Mouse (Mus musculus): ENCODE measurements at regions not wholly inside any gene's neighbourhood (a gene's known extent, or its start where the extent isn't known, plus 50 kb on each side); places are given as distances from the start of the nearest gene placed in this dataset.

GRCm38 (mm10) chr7:83014725-83015690 lies 147.9 kb downstream of the Mex3b start:
- no peak for ATAC-seq (replicated peaks in 1 of 2; ENCODE audit: insufficient read depth in 1 of 2, low FRiP score in 2 of 2, low TSS enrichment in 1 of 2, low read depth in 1 of 2, poor library complexity in 2 of 2, severe bottlenecking in 2 of 2)

GRCm38 (mm10) chr7:83015756-83016155 lies 148.6 kb downstream of the Mex3b start:
- ATAC-seq (replicated peaks in 1 of 2; ENCODE audit: insufficient read depth in 1 of 2, low FRiP score in 2 of 2, low TSS enrichment in 1 of 2, low read depth in 1 of 2, poor library complexity in 2 of 2, severe bottlenecking in 2 of 2): no peak

- no peak for ATAC-seq (replicated peaks in 1 of 2; ENCODE audit: insufficient read depth in 1 of 2, low FRiP score in 2 of 2, low TSS enrichment in 1 of 2, low read depth in 1 of 2, poor library complexity in 2 of 2, severe bottlenecking in 2 of 2)
These were observed 149.4 kb downstream of the Mex3b start for GRCm38 (mm10) chr7:83016566-83016965.

- ATAC-seq (replicated peaks in 1 of 2; ENCODE audit: insufficient read depth in 1 of 2, low FRiP score in 2 of 2, low TSS enrichment in 1 of 2, low read depth in 1 of 2, poor library complexity in 2 of 2, severe bottlenecking in 2 of 2): no peak
These were observed 153.5 kb downstream of the Mex3b start for GRCm38 (mm10) chr7:83020584-83020983.

GRCm38 (mm10) chr7:83023990-83024389 lies 156.9 kb downstream of the Mex3b start:
- ATAC-seq (replicated peaks in 1 of 2; ENCODE audit: insufficient read depth in 1 of 2, low FRiP score in 2 of 2, low TSS enrichment in 1 of 2, low read depth in 1 of 2, poor library complexity in 2 of 2, severe bottlenecking in 2 of 2): 0 out of 4 replicates have a peak, but pooled peaks of 1 of the 2 experiments have one; percentile 22

GRCm38 (mm10) chr7:83031101-83031500 lies 164.0 kb downstream of the Mex3b start:
- no peak for ATAC-seq (replicated peaks in 1 of 2; ENCODE audit: insufficient read depth in 1 of 2, low FRiP score in 2 of 2, low TSS enrichment in 1 of 2, low read depth in 1 of 2, poor library complexity in 2 of 2, severe bottlenecking in 2 of 2)

GRCm38 (mm10) chr7:83032025-83032424 lies 164.9 kb downstream of the Mex3b start:
- ATAC-seq (replicated peaks in 1 of 2; ENCODE audit: insufficient read depth in 1 of 2, low FRiP score in 2 of 2, low TSS enrichment in 1 of 2, low read depth in 1 of 2, poor library complexity in 2 of 2, severe bottlenecking in 2 of 2): no peak

GRCm38 (mm10) chr7:83032924-83033323 lies 165.8 kb downstream of the Mex3b start:
- ATAC-seq (replicated peaks in 1 of 2; ENCODE audit: insufficient read depth in 1 of 2, low FRiP score in 2 of 2, low TSS enrichment in 1 of 2, low read depth in 1 of 2, poor library complexity in 2 of 2, severe bottlenecking in 2 of 2): no peak

GRCm38 (mm10) chr7:83035190-83035589 lies 168.1 kb downstream of the Mex3b start:
- ATAC-seq (replicated peaks in 1 of 2; ENCODE audit: insufficient read depth in 1 of 2, low FRiP score in 2 of 2, low TSS enrichment in 1 of 2, low read depth in 1 of 2, poor library complexity in 2 of 2, severe bottlenecking in 2 of 2): no peak

GRCm38 (mm10) chr7:83036397-83036796 lies 169.3 kb downstream of the Mex3b start:
- no peak for ATAC-seq (replicated peaks in 1 of 2; ENCODE audit: insufficient read depth in 1 of 2, low FRiP score in 2 of 2, low TSS enrichment in 1 of 2, low read depth in 1 of 2, poor library complexity in 2 of 2, severe bottlenecking in 2 of 2)

- no peak for ATAC-seq (replicated peaks in 1 of 2; ENCODE audit: insufficient read depth in 1 of 2, low FRiP score in 2 of 2, low TSS enrichment in 1 of 2, low read depth in 1 of 2, poor library complexity in 2 of 2, severe bottlenecking in 2 of 2)
These were observed 170.0 kb downstream of the Mex3b start for GRCm38 (mm10) chr7:83037100-83037499.

- ATAC-seq (replicated peaks in 1 of 2; ENCODE audit: insufficient read depth in 1 of 2, low FRiP score in 2 of 2, low TSS enrichment in 1 of 2, low read depth in 1 of 2, poor library complexity in 2 of 2, severe bottlenecking in 2 of 2): no peak
These were observed 170.6 kb downstream of the Mex3b start for GRCm38 (mm10) chr7:83037714-83038113.

GRCm38 (mm10) chr7:83043746-83044145 lies 176.6 kb downstream of the Mex3b start:
- no peak for ATAC-seq (replicated peaks in 1 of 2; ENCODE audit: insufficient read depth in 1 of 2, low FRiP score in 2 of 2, low TSS enrichment in 1 of 2, low read depth in 1 of 2, poor library complexity in 2 of 2, severe bottlenecking in 2 of 2)

- ATAC-seq (replicated peaks in 1 of 2; ENCODE audit: insufficient read depth in 1 of 2, low FRiP score in 2 of 2, low TSS enrichment in 1 of 2, low read depth in 1 of 2, poor library complexity in 2 of 2, severe bottlenecking in 2 of 2): no peak
These were observed 178.1 kb downstream of the Mex3b start for GRCm38 (mm10) chr7:83045266-83045665.

GRCm38 (mm10) chr7:83050011-83050410 lies 182.9 kb downstream of the Mex3b start:
- no peak for ATAC-seq (replicated peaks in 1 of 2; ENCODE audit: insufficient read depth in 1 of 2, low FRiP score in 2 of 2, low TSS enrichment in 1 of 2, low read depth in 1 of 2, poor library complexity in 2 of 2, severe bottlenecking in 2 of 2)

GRCm38 (mm10) chr7:83050833-83051497 lies 183.8 kb downstream of the Mex3b start:
- no peak for ATAC-seq (replicated peaks in 1 of 2; ENCODE audit: insufficient read depth in 1 of 2, low FRiP score in 2 of 2, low TSS enrichment in 1 of 2, low read depth in 1 of 2, poor library complexity in 2 of 2, severe bottlenecking in 2 of 2)

- ATAC-seq (replicated peaks in 1 of 2; ENCODE audit: insufficient read depth in 1 of 2, low FRiP score in 2 of 2, low TSS enrichment in 1 of 2, low read depth in 1 of 2, poor library complexity in 2 of 2, severe bottlenecking in 2 of 2): no peak
These were observed 189.2 kb downstream of the Mex3b start for GRCm38 (mm10) chr7:83056101-83056935.

- ATAC-seq (replicated peaks in 1 of 2; ENCODE audit: insufficient read depth in 1 of 2, low FRiP score in 2 of 2, low TSS enrichment in 1 of 2, low read depth in 1 of 2, poor library complexity in 2 of 2, severe bottlenecking in 2 of 2): no peak
These were observed 193.2 kb downstream of the Mex3b start for GRCm38 (mm10) chr7:83060318-83060717.
